Mouse (Mus musculus): ENCODE data around the gene Rtl6. TPM values are rescaled to one million over a fixed set of nuclear protein-coding genes. Genes with fewer than 3 reads are reported as not detected.

Gene Rtl6
- polyA plus RNA-seq, 1 experiment from 2014 or later = 9.5 TPM

GRCm38 (mm10) chr15:84549291-84549797 lies 8.3 kb downstream of the Rtl6 start:
- no peak overlapping the region for H3K27ac ChIP-seq (ENCODE audit: low read depth, low read length)
- H3K9me3 ChIP-seq (ENCODE audit: control insufficient read depth, low read length) = no peaks in the 10 kb centered on the region
- H3K9ac ChIP-seq (ENCODE audit: low read depth, low read length) = no peak overlapping the region
- no peak overlapping the region for H3K4me2 ChIP-seq (replicated peaks; ENCODE audit: low read depth, low read length)
- no peak overlapping the region for H3K4me3 ChIP-seq (ENCODE audit: low read length)
- no peaks in the 10 kb centered on the region for H3K4me1 ChIP-seq (ENCODE audit: control insufficient read depth, insufficient read depth, low read length)
- H3K27me3 ChIP-seq (ENCODE audit: control insufficient read depth, insufficient read depth, low read length) = no peaks in the 10 kb centered on the region
- WGBS = 80% methylated on average over 6 of the region's 6 CpGs
- no peak for ATAC-seq (ENCODE audit: low FRiP score, low TSS enrichment)
- no peaks in the 10 kb centered on the region for H3K36me3 ChIP-seq (ENCODE audit: control insufficient read depth, insufficient read depth, low read length)

GRCm38 (mm10) chr15:84546028-84546427 lies 11.6 kb downstream of the Rtl6 start:
- WGBS = 97% methylated on average over 3 of the region's 3 CpGs
- Histone ChIP-seq H3K36me3 (ENCODE audit: control insufficient read depth, insufficient read depth, low read length) (no peaks in the 10 kb centered on the region), H3K9me3 (ENCODE audit: control insufficient read depth, low read length) (no peaks in the 10 kb centered on the region; the same call in 1 of the 2 replicates), H3K27ac (ENCODE audit: low read depth, low read length) (no peak overlapping the region), H3K4me2 (replicated peaks; ENCODE audit: low read depth, low read length) (no peak overlapping the region), H3K4me3 (ENCODE audit: low read length) (no peak overlapping the region), H3K9ac (ENCODE audit: low read depth, low read length) (no peak overlapping the region), H3K4me1 (ENCODE audit: control insufficient read depth, insufficient read depth, low read length) (peaks cover 4% of the 10 kb centered on the region; the same call in 1 of the 2 replicates), H3K27me3 (ENCODE audit: control insufficient read depth, insufficient read depth, low read length) (no peaks in the 10 kb centered on the region)
- no peak for ATAC-seq (ENCODE audit: low FRiP score, low TSS enrichment)

- H3K4me1 ChIP-seq (ENCODE audit: control insufficient read depth, insufficient read depth, low read length) = peaks cover 7% of the 10 kb centered on the region; the same call in 1 of the 2 replicates
- H3K36me3 ChIP-seq (ENCODE audit: control insufficient read depth, insufficient read depth, low read length) = no peaks in the 10 kb centered on the region
- no peaks in the 10 kb centered on the region; the same call in 1 of the 2 replicates for H3K9me3 ChIP-seq (ENCODE audit: control insufficient read depth, low read length)
- H3K9ac ChIP-seq (ENCODE audit: low read depth, low read length) = no peak overlapping the region
- H3K27me3 ChIP-seq (ENCODE audit: control insufficient read depth, insufficient read depth, low read length) = no peaks in the 10 kb centered on the region
- WGBS = 38% methylated on average over 5 of the region's 5 CpGs
- peak; percentile 63 for ATAC-seq (ENCODE audit: low FRiP score, low TSS enrichment)
- H3K4me2 ChIP-seq (replicated peaks; ENCODE audit: low read depth, low read length) = no peak overlapping the region
- H3K27ac ChIP-seq (ENCODE audit: low read depth, low read length) = no peak overlapping the region
- no peak overlapping the region for H3K4me3 ChIP-seq (ENCODE audit: low read length)
Observed at GRCm38 (mm10) chr15:84541175-84541574, 16.4 kb downstream of the Rtl6 start.

GRCm38 (mm10) chr15:84538974-84539588 lies 18.5 kb downstream of the Rtl6 start:
- Histone ChIP-seq H3K4me2 (replicated peaks; ENCODE audit: low read depth, low read length) (no peak overlapping the region), H3K27ac (ENCODE audit: low read depth, low read length) (no peak overlapping the region)

GRCm38 (mm10) chr15:84537117-84537516 lies 20.5 kb downstream of the Rtl6 start:
- Histone ChIP-seq H3K9ac (ENCODE audit: low read depth, low read length) (no peak overlapping the region), H3K27me3 (ENCODE audit: control insufficient read depth, insufficient read depth, low read length) (no peaks in the 10 kb centered on the region), H3K4me2 (replicated peaks; ENCODE audit: low read depth, low read length) (no peak overlapping the region), H3K4me1 (ENCODE audit: control insufficient read depth, insufficient read depth, low read length) (peaks cover 7% of the 10 kb centered on the region; the same call in 1 of the 2 replicates), H3K4me3 (ENCODE audit: low read length) (no peak overlapping the region), H3K36me3 (ENCODE audit: control insufficient read depth, insufficient read depth, low read length) (no peaks in the 10 kb centered on the region), H3K27ac (ENCODE audit: low read depth, low read length) (no peak overlapping the region), H3K9me3 (ENCODE audit: control insufficient read depth, low read length) (peaks cover 6% of the 10 kb centered on the region; the same call in 1 of the 2 replicates)
- WGBS = 90% methylated on average over 10 of the region's 10 CpGs
- no peak for ATAC-seq (ENCODE audit: low FRiP score, low TSS enrichment)

More at GRCm38 (mm10) chr15:84538974-84539588, 18.5 kb downstream of the Rtl6 start:
- Histone ChIP-seq H3K4me3 (ENCODE audit: low read length) (no peak overlapping the region), H3K36me3 (ENCODE audit: control insufficient read depth, insufficient read depth, low read length) (no peaks in the 10 kb centered on the region), H3K4me1 (ENCODE audit: control insufficient read depth, insufficient read depth, low read length) (peaks cover 7% of the 10 kb centered on the region; the same call in 1 of the 2 replicates), H3K9ac (ENCODE audit: low read depth, low read length) (no peak overlapping the region), H3K9me3 (ENCODE audit: control insufficient read depth, low read length) (peaks cover 6% of the 10 kb centered on the region; the same call in 1 of the 2 replicates), H3K27me3 (ENCODE audit: control insufficient read depth, insufficient read depth, low read length) (no peaks in the 10 kb centered on the region)
- 74% methylated on average over 15 of the region's 15 CpGs for WGBS
- ATAC-seq (ENCODE audit: low FRiP score, low TSS enrichment) = no peak

- peaks cover 7% of the 10 kb centered on the region; the same call in 1 of the 2 replicates for H3K4me1 ChIP-seq (ENCODE audit: control insufficient read depth, insufficient read depth, low read length)
- no peak overlapping the region for H3K4me3 ChIP-seq (ENCODE audit: low read length)
- peaks cover 6% of the 10 kb centered on the region; the same call in 1 of the 2 replicates for H3K9me3 ChIP-seq (ENCODE audit: control insufficient read depth, low read length)
- H3K27ac ChIP-seq (ENCODE audit: low read depth, low read length) = no peak overlapping the region
- no peaks in the 10 kb centered on the region for H3K36me3 ChIP-seq (ENCODE audit: control insufficient read depth, insufficient read depth, low read length)
- H3K9ac ChIP-seq (ENCODE audit: low read depth, low read length) = no peak overlapping the region
- H3K27me3 ChIP-seq (ENCODE audit: control insufficient read depth, insufficient read depth, low read length) = no peaks in the 10 kb centered on the region
- ATAC-seq (ENCODE audit: low FRiP score, low TSS enrichment) = no peak
- WGBS = 92% methylated on average over 9 of the region's 9 CpGs
- no peak overlapping the region for H3K4me2 ChIP-seq (replicated peaks; ENCODE audit: low read depth, low read length)
Observed at GRCm38 (mm10) chr15:84536611-84537010, 21.0 kb downstream of the Rtl6 start.

GRCm38 (mm10) chr15:84535953-84536352 lies 21.7 kb downstream of the Rtl6 start:
- Histone ChIP-seq H3K4me1 (ENCODE audit: control insufficient read depth, insufficient read depth, low read length) (peaks cover 2% of the 10 kb centered on the region; the same call in 1 of the 2 replicates), H3K9me3 (ENCODE audit: control insufficient read depth, low read length) (peaks cover 6% of the 10 kb centered on the region; the same call in 1 of the 2 replicates), H3K27ac (ENCODE audit: low read depth, low read length) (no peak overlapping the region), H3K9ac (ENCODE audit: low read depth, low read length) (no peak overlapping the region), H3K36me3 (ENCODE audit: control insufficient read depth, insufficient read depth, low read length) (no peaks in the 10 kb centered on the region), H3K4me2 (replicated peaks; ENCODE audit: low read depth, low read length) (no peak overlapping the region), H3K4me3 (ENCODE audit: low read length) (no peak overlapping the region), H3K27me3 (ENCODE audit: control insufficient read depth, insufficient read depth, low read length) (no peaks in the 10 kb centered on the region)
- no peak for ATAC-seq (ENCODE audit: low FRiP score, low TSS enrichment)
- 93% methylated on average over 2 of the region's 2 CpGs for WGBS

- no peak overlapping the region for H3K27ac ChIP-seq (ENCODE audit: low read depth, low read length)
- no peaks in the 10 kb centered on the region for H3K4me1 ChIP-seq (ENCODE audit: control insufficient read depth, insufficient read depth, low read length)
- H3K27me3 ChIP-seq (ENCODE audit: control insufficient read depth, insufficient read depth, low read length) = no peaks in the 10 kb centered on the region
- H3K4me3 ChIP-seq (ENCODE audit: low read length) = no peak overlapping the region
- H3K9ac ChIP-seq (ENCODE audit: low read depth, low read length) = no peak overlapping the region
- H3K9me3 ChIP-seq (ENCODE audit: control insufficient read depth, low read length) = peaks cover 6% of the 10 kb centered on the region; the same call in 1 of the 2 replicates
- WGBS = 68% methylated on average over 2 of the region's 2 CpGs
- H3K4me2 ChIP-seq (replicated peaks; ENCODE audit: low read depth, low read length) = no peak overlapping the region
- no peaks in the 10 kb centered on the region for H3K36me3 ChIP-seq (ENCODE audit: control insufficient read depth, insufficient read depth, low read length)
- no peak for ATAC-seq (ENCODE audit: low FRiP score, low TSS enrichment)
Observed at GRCm38 (mm10) chr15:84532211-84532610, 25.4 kb downstream of the Rtl6 start.

- H3K27me3 ChIP-seq (ENCODE audit: control insufficient read depth, insufficient read depth, low read length) = no peaks in the 10 kb centered on the region
- no peak overlapping the region for H3K27ac ChIP-seq (ENCODE audit: low read depth, low read length)
- no peak overlapping the region for H3K4me3 ChIP-seq (ENCODE audit: low read length)
- H3K4me1 ChIP-seq (ENCODE audit: control insufficient read depth, insufficient read depth, low read length) = no peaks in the 10 kb centered on the region
- WGBS = 41% methylated on average over 10 of the region's 10 CpGs
- no peaks in the 10 kb centered on the region for H3K36me3 ChIP-seq (ENCODE audit: control insufficient read depth, insufficient read depth, low read length)
- H3K9ac ChIP-seq (ENCODE audit: low read depth, low read length) = no peak overlapping the region
- peaks cover 6% of the 10 kb centered on the region; the same call in 1 of the 2 replicates for H3K9me3 ChIP-seq (ENCODE audit: control insufficient read depth, low read length)
- no peak for ATAC-seq (ENCODE audit: low FRiP score, low TSS enrichment)
- H3K4me2 ChIP-seq (replicated peaks; ENCODE audit: low read depth, low read length) = no peak overlapping the region
Observed at GRCm38 (mm10) chr15:84531535-84531934, 26.1 kb downstream of the Rtl6 start.

Data from kidney, embryonic 14.5 days (tissue).